Mouse (Mus musculus) left cerebral cortex, postnatal 36 days (tissue): ENCODE data around the gene Tmem175. TPM values are rescaled to one million over a fixed set of nuclear protein-coding genes. Genes with fewer than 3 reads are reported as not detected.
A peak's percentile ranks its signal among the peaks of the same experiment; 100 is the strongest.

Experiments
- DNase-seq, 2 experiments: peaks; one replicate each; pipeline ENCODE4 v3.0.0; 2021 to 2022; ENCODE audit warnings: low spot score in 2 of 2, mixed read lengths in 1 of 2
- intact Hi-C: fragments of 180-260 bp; cut with DNase I; formaldehyde crosslinking; loops from one replicate; pipeline ENCODE4 v1.15.1; 2025
- total RNA-seq, 2 experiments: library from RNA; stranded (reverse); gene quantifications; 2 replicates each; pipeline ENCODE4 v1.2.3; 2021

The Tmem175 gene
- total RNA-seq, 2 experiments from 2014 or later = 40.7 to 41.4 TPM

DNA sequence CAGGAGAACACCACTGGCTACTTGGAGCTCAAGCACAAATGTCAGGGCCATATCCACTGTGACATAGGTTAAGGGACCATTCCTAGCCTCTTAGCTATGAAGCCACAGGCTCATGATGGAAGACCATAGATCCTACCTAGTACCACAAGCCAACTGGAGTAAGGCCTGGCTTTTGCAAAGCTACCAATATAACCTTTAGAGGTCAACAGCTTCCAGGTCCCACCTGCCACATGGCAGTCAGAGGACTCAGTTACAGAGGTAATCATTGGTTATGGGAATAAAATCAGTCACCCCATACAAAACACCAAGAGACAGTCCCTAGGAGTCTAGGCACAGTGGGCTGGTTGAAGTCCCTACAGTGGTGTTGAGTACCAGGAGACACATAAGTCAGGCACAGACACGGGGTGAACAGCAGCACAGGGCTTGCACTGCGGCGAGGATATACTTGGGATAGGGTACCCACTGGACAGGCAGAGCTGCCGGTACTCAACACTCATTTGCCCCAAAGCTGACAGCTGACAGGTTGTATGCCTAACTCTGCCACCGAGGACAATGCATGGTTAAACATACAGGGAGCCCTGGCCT lies 21.7 kb downstream of the Tmem175 start:
- intact Hi-C loops = no loop called here
- no peak for DNase-seq

DNA sequence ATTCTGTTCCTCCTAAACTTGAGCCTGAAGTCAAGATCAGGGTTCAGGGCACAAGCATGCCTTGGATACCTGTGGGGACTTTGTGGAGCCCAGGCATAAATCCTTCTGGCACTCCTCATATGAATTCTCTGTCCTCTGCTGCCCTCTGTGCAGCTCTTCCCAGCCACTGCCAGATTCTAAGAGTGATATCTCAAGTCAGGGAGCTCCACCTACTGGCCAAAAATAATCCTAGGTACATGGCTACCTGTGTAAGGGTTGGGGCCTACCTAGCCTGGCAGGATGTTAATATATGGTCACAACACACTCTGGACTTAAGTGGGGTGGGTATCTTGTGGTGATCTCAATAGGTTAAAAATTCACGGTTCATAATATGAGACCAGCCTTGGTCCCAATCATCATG lies 22.3 kb downstream of the Tmem175 start:
- no peak for DNase-seq
- intact Hi-C loops = no loop called here

GRCm38 (mm10) chr5:108653341-108653740 lies 23.8 kb downstream of the Tmem175 start:
- intact Hi-C loops = no loop called here
- DNase-seq = no peak

- DNase-seq = no peak
Observed at GRCm38 (mm10) chr5:108654444-108654990, 24.9 kb downstream of the Tmem175 start.

GRCm38 (mm10) chr5:108655381-108655780 lies 25.8 kb downstream of the Tmem175 start:
- DNase-seq = no peak
- intact Hi-C loops = no loop called here

More at GRCm38 (mm10) chr5:108654444-108654990, 24.9 kb downstream of the Tmem175 start:
- intact Hi-C loops = no loop called here

- intact Hi-C loops = no loop called here
- DNase-seq = no peak
Observed at GRCm38 (mm10) chr5:108655891-108656650, 26.5 kb downstream of the Tmem175 start.

- no peak for DNase-seq
- intact Hi-C loops = no loop called here
Observed at GRCm38 (mm10) chr5:108657406-108657805, 27.8 kb downstream of the Tmem175 start.

- intact Hi-C loops = no loop called here
- no peak for DNase-seq
Observed at GRCm38 (mm10) chr5:108658611-108659010, 29.0 kb downstream of the Tmem175 start.

- no peak for DNase-seq
- intact Hi-C loops = no loop called here
Observed at GRCm38 (mm10) chr5:108659698-108660631, 30.4 kb downstream of the Tmem175 start, which contains the start of gene Idua. Idua (plus strand) TSS chr5:108660331.

DNA sequence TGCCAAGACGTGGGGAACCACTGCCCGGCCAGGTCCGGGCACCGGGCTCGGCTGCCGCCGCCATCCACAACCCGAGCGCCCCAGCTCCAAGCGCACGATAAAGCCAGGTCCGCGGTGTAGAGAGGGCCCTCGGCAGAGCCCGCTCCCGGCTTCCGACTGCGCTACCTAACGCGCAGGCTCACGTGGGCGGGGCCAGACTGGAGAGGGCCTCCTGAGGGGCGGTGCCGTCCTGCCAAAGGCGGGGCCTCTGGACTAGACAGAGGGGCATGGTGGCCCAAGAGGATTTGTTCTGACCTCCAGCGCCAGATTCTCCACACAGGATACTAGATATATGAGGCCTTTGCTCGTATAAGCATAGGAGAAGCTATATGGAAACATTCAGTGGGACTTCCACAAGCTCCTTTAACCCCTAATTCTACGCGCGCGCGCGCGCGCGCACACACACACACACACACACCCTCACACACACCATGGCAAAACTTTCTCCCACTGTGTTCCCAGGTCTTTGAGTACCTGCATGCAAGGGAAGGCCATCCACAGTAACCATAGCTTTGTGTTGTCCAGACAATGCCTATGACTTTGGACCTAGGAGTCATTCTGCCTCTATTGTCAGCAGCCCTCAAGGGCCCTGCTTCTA lies 31.2 kb downstream of the Tmem175 start:
- intact Hi-C loops = no loop called here
- peak; percentile 89 for DNase-seq

DNA sequence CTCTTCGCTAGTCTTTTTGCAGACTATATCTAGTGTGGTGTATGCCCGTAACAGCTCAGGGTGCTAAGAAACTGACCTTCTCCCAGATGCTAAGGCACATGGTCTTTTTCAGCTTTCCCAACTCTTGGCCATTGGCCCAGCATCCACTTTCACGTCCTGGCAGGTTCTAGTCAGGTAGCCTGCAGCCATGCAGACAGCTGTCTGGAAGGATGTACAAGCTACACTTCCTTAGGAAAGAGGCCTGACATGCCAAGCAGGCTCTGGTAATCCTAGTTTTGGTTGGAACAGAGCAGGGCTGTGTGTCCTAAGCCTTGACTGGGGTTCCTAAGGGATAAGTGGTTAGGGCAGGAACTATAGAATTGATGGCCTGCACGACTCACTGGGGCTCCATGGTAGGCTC lies 33.2 kb downstream of the Tmem175 start:
- no peak for DNase-seq
- intact Hi-C loops = no loop called here

- intact Hi-C loops = loop anchor here (5.0 kb wide), 1 partner anchor 238 kb away; no protein-coding TSS in a partner anchor
- no peak for DNase-seq
Observed at GRCm38 (mm10) chr5:108665066-108665465, 35.5 kb downstream of the Tmem175 start.

DNA sequence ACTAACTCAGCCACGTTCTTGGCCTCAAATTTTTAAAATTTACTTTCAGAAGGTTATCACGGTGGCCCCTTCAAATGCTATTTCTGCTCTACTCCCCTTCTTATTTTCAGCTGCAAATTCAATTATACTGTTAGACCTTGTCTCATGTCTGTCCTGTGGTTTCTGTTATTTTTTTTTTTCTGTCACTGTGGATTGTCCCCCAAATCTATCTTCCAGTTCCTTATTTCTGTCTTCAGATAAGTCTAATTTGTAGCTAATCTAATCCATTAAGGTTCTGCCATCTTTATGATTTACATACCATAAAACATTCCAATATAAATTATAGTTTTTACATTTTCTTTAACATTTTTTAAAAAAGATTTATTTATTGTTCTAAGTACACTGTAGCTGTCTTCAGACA lies 37.8 kb downstream of the Tmem175 start:
- intact Hi-C loops = loop anchor here (5.0 kb wide), 1 partner anchor 240 kb away; no protein-coding TSS in a partner anchor
- DNase-seq = no peak

DNA sequence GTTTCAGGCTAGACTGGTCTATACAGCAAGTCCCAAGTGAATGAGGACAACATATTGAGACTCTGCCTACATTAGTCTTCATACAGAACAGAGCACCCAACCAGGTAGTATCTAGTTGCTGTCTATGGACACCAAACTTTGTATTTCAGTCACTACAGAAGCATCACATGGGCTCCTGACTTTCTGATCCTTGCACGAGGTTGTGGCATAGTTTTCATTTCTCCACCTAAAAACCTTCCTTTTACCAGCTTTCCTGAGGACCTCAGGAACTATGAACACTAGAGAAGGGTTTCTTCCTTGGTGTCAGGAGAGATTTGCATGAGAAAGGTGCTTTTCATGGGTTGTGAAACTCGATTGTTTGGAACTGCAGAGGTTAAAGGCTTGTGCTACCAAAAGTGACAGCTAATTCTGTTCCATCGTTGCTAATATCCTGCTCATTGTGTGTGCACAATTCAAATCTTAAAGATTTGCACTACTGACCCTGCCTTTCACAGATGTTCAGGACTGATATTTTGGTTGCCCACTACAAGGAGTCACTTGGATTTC lies 38.9 kb downstream of the Tmem175 start:
- DNase-seq = no peak
- intact Hi-C loops = loop anchor here (2.0 to 5.0 kb wide), 2 partner anchors 58 to 241 kb away; no protein-coding TSS in a partner anchor

DNA sequence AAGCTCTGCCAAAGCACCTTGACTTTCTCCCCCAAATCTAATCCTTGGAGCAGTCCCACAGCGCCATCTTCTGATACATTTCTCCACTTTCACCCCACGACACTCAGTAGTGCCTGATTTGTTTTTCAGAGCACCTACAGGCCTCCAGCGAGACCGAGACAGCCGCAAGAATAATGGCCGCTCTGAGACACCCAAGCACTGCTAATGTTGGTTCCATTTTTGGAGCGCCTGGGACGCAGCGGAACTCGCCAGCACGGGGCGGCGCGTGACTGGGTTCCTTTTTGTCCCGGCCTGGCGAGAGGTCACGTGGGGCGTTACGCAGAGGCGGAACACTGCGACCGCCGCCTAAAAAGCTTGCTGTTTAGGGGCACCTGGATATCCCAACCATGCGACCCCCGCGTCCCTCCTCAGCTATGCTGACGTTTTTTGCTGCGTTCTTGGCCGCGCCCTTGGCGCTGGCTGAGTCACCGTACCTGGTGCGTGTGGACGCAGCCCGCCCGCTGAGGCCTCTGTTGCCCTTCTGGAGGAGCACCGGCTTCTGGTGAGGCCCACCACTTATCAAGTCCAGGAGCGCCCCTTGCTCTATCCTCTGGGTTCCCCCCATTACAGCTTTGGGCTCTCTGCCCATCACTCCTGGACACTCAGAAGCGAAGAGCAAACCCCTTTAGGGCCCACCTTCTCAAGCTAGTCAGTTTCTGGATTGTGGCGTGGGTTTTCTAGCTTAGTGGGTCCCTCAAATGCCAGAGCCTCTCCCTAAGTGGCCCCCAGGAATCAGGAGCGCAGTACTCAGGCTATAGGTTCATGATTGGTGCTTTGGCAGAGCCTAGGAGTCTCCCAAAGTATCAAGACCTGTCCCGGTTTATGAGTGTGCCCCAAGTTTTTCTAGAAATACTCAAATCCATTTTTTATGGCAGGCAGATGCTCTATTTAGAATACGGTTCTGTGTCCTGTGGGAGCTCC lies 39.7 kb downstream of the Tmem175 start, which contains the start of gene Dgkq:
TSS of gene Dgkq (minus strand) at position 696 of the 960 bp plus-strand sequence.
- intact Hi-C loops = loop anchor here (2.0 to 5.0 kb wide), 2 partner anchors 58 to 242 kb away; no protein-coding TSS in a partner anchor
- DNase-seq = peak; percentile 91 to 92

DNA sequence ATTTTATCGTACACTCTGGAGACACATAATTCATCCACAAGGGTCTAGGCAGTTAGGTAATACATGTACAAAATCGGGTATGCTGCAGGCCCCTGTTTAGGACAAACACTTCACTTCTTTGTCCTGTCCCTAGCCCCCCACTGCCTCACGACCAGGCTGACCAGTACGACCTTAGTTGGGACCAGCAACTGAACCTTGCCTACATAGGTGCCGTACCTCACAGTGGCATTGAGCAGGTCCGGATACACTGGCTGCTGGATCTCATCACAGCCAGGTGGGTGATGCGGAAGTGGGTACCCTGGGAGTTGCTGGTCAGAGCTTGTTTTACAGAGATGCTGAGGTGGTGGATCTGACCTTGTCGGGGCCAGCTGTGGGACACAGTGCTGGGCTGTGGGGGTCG lies 40.4 kb downstream of the Tmem175 start:
- intact Hi-C loops = loop anchor here (2.0 to 5.0 kb wide), 2 partner anchors 57 to 243 kb away; no protein-coding TSS in a partner anchor
- no peak for DNase-seq

- intact Hi-C loops = no loop called here
- no peak for DNase-seq
Observed at GRCm38 (mm10) chr5:108670785-108671184, 41.2 kb downstream of the Tmem175 start.

GRCm38 (mm10) chr5:108671757-108672156 lies 42.2 kb downstream of the Tmem175 start:
- DNase-seq = no peak
- intact Hi-C loops = no loop called here
